Mouse (Mus musculus) liver, adult 2 months (tissue): Measurements from ENCODE around the gene Mei1.

Experiments
- CTCF ChIP-seq: fragments of 200-500 bp; IDR thresholded peaks from 2 replicates; pipeline ENCODE4 v1.5.1; 2011; ENCODE audit warnings: low read depth, low read length, control low read depth
- POLR2A ChIP-seq: fragments of 200-500 bp; IDR thresholded peaks from 2 replicates; pipeline ENCODE4 v1.6.1; 2011; ENCODE audit warnings: low read length, control low read depth; ENCODE audit not compliant: insufficient read depth; ENCODE audit errors: extremely low read depth

DNA sequence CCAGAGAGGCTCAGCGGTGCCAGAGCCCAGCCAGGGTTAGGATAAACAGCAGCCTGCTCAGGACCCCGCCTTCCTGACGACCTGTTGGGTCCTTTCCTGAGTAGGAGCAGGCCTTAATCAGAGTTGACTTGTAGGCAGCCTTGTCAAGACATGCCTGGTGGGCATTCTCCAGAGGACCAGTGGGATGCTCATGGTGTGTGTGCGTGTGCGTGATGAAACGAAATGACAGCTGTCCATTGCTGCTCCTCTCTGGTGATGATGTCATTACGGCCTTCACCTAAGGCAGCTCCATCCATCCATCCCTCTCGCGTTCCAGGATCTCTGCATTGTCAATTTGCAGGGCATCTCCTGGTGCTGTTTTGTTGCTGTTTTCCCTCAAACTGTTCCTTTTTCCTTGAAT, 89.7 kb downstream of the Mei1 start:
- no peak for TF ChIP-seq POLR2A
- no peak for TF ChIP-seq CTCF
